Mouse (Mus musculus) MEL (cell line): Measurements from ENCODE around the gene Rnf169. TPM values are rescaled to one million over a fixed set of nuclear protein-coding genes. Genes with fewer than 3 reads are reported as not detected.
"Not testable (repeated sequence)": the region's sequence is repeated elsewhere in the genome, so short reads cannot be mapped to it uniquely, and the experiment has no call there.

Experiments used
- DNase-seq: peaks from one replicate; pipeline ENCODE4 v3.0.0; 2011; ENCODE audit warnings: low read depth, low spot score
- H3K27ac ChIP-seq: 2 replicates; pipeline ENCODE4 v1.5.1; 2012; ENCODE audit warnings: low read depth, mild to moderate bottlenecking, control low read depth, low read length, moderate library complexity; ENCODE audit not compliant: control insufficient read depth
- H3K27me3 ChIP-seq, 2 experiments: fragments of 150-350 bp in 1 of 2; sonication (generic) in 1 of 2; 2 replicates each; pipeline ENCODE4 v1.6.1; 2012; ENCODE audit warnings: low read length in 2 of 2, mild to moderate bottlenecking in 2 of 2, improper control_type of control experiment in 1 of 2, moderate library complexity in 1 of 2; ENCODE audit not compliant: insufficient read depth in 2 of 2, control insufficient read depth in 1 of 2
- H3K36me3 ChIP-seq, 2 experiments: 2 replicates each; pipeline ENCODE4 v1.6.1; 2012 to 2014; ENCODE audit warnings: low read length in 2 of 2, improper control_type of control experiment in 1 of 2, inconsistent platforms in 1 of 2, mild to moderate bottlenecking in 1 of 2; ENCODE audit not compliant: insufficient read depth in 2 of 2, control insufficient read depth in 1 of 2
- H3K4me1 ChIP-seq, 2 experiments: fragments of 150-350 bp in 1 of 2; sonication (generic) in 1 of 2; 2 replicates each; pipeline ENCODE4 v1.6.1; 2012; ENCODE audit warnings: low read length in 2 of 2, improper control_type of control experiment in 1 of 2, mild to moderate bottlenecking in 1 of 2; ENCODE audit not compliant: insufficient read depth in 2 of 2, control insufficient read depth in 1 of 2
- H3K4me3 ChIP-seq, 2 experiments: fragments of 150-350 bp in 1 of 2; sonication (generic) in 1 of 2; 2 replicates each; pipeline ENCODE4 v1.5.1; 2012; ENCODE audit warnings: low read depth in 2 of 2, low read length in 2 of 2, mild to moderate bottlenecking in 2 of 2, moderate library complexity in 2 of 2, control low read depth in 1 of 2, improper control_type of control experiment in 1 of 2; ENCODE audit not compliant: control insufficient read depth in 1 of 2, insufficient read depth in 1 of 2
- H3K79me2 ChIP-seq: 2 replicates; pipeline ENCODE4 v1.6.1; 2012; ENCODE audit warnings: mild to moderate bottlenecking, low read length, moderate library complexity; ENCODE audit not compliant: control insufficient read depth, poor library complexity, insufficient read depth
- H3K9ac ChIP-seq: 2 replicates; pipeline ENCODE4 v1.6.1; 2012; ENCODE audit warnings: low read depth, mild to moderate bottlenecking, control low read depth, low read length, moderate library complexity; ENCODE audit not compliant: control insufficient read depth, poor library complexity, severe bottlenecking
- H3K9me3 ChIP-seq: fragments of 150-350 bp; sonication (generic); replicated peaks from 2 replicates; pipeline ENCODE4 v1.6.1; 2012; ENCODE audit warnings: mild to moderate bottlenecking, low read length, improper control_type of control experiment, moderate library complexity; ENCODE audit not compliant: insufficient read depth
- BHLHE40 ChIP-seq: IDR thresholded peaks from 2 replicates; pipeline ENCODE4 v1.6.1; 2012; ENCODE audit warnings: low read depth, mild to moderate bottlenecking, inconsistent platforms, low read length, improper control_type of control experiment, borderline replicate concordance
- ELF1 ChIP-seq: IDR thresholded peaks from 2 replicates; pipeline ENCODE4 v1.6.1; 2014; ENCODE audit warnings: low read depth, mild to moderate bottlenecking, inconsistent platforms, low read length, improper control_type of control experiment, moderate library complexity
- EP300 ChIP-seq, 2 experiments: IDR thresholded peaks; 2 replicates each; pipeline ENCODE4 v1.6.1; 2011; ENCODE audit warnings: improper control_type of control experiment in 2 of 2, low read length in 2 of 2, low read depth in 1 of 2, mild to moderate bottlenecking in 1 of 2
- ETS1 ChIP-seq: IDR thresholded peaks from 2 replicates; pipeline ENCODE4 v1.6.1; 2012; ENCODE audit warnings: low read depth, mild to moderate bottlenecking, inconsistent platforms, low read length, improper control_type of control experiment, moderate library complexity
- GABPA ChIP-seq: IDR thresholded peaks from 2 replicates; pipeline ENCODE4 v1.6.1; 2012; ENCODE audit warnings: low read depth, mild to moderate bottlenecking, inconsistent platforms, low read length, improper control_type of control experiment, moderate library complexity
- GATA1 ChIP-seq: IDR thresholded peaks from 2 replicates; pipeline ENCODE4 v1.6.1; 2011; ENCODE audit warnings: low read depth, low read length, improper control_type of control experiment
- JUND ChIP-seq: IDR thresholded peaks from 2 replicates; pipeline ENCODE4 v1.6.1; 2011; ENCODE audit warnings: low read depth, mild to moderate bottlenecking, improper control_type of control experiment, low read length
- MAX ChIP-seq: IDR thresholded peaks from 2 replicates; pipeline ENCODE4 v1.6.1; 2011; ENCODE audit warnings: low read length, improper control_type of control experiment
- MYC ChIP-seq: IDR thresholded peaks from 2 replicates; pipeline ENCODE4 v1.6.1; 2011; ENCODE audit warnings: low read depth, mild to moderate bottlenecking, low read length, improper control_type of control experiment, moderate library complexity
- NELFE ChIP-seq: IDR thresholded peaks from 2 replicates; pipeline ENCODE4 v1.6.1; 2011; ENCODE audit warnings: low read depth, low read length, improper control_type of control experiment
- POLR2AphosphoS5 ChIP-seq: IDR thresholded peaks from 2 replicates; pipeline ENCODE4 v1.6.1; 2012; ENCODE audit warnings: low read depth, borderline replicate concordance, mild to moderate bottlenecking, inconsistent platforms, low read length, moderate library complexity, mixed read lengths
- RCOR1 ChIP-seq: IDR thresholded peaks from 2 replicates; pipeline ENCODE4 v1.6.1; 2012; ENCODE audit warnings: low read depth, mild to moderate bottlenecking, inconsistent platforms, low read length, improper control_type of control experiment
- SMC3 ChIP-seq: IDR thresholded peaks from 2 replicates; pipeline ENCODE4 v1.6.1; 2011; ENCODE audit warnings: low read depth, low read length, improper control_type of control experiment
- TAL1 ChIP-seq: IDR thresholded peaks from 2 replicates; pipeline ENCODE4 v1.6.1; 2012; ENCODE audit warnings: mild to moderate bottlenecking, inconsistent platforms, low read length, moderate library complexity, mixed read lengths
- UBTF ChIP-seq: IDR thresholded peaks from 2 replicates; pipeline ENCODE4 v1.6.1; 2012; ENCODE audit warnings: low read depth, mild to moderate bottlenecking, inconsistent platforms, low read length, improper control_type of control experiment, moderate library complexity, borderline replicate concordance; ENCODE audit not compliant: insufficient read depth
- ZNF384 ChIP-seq: IDR thresholded peaks from 2 replicates; pipeline ENCODE4 v1.6.1; 2012; ENCODE audit warnings: low read depth, mild to moderate bottlenecking, inconsistent platforms, low read length, improper control_type of control experiment
- polyA plus RNA-seq, 2 experiments: library from polyadenylated mRNA; stranded (reverse) in 1 of 2; unstranded in 1 of 2; fragments of >175 nt in 1 of 2; fragments of >200 nt in 1 of 2; gene quantifications; 2 replicates each; pipeline versions ENCODE4 v1.2.1 to v1.2.4; 2012; ENCODE audit warnings: low replicate concordance in 2 of 2, low read depth in 1 of 2; ENCODE audit not compliant: insufficient read length in 2 of 2, insufficient read depth in 1 of 2, missing spikeins in 1 of 2
- total RNA-seq: library from RNA; depleted of rRNA; stranded (reverse); fragments of 300-350 nt; gene quantifications from 2 replicates; pipeline ENCODE4 v1.2.3, GENCODE M21; 2012

Rnf169 gene
- total and polyA plus RNA-seq, 3 experiments: 6.2 to 7.2 TPM; not detected in 1

GRCm38 (mm10) chr7:99962536-99963236 lies 17.6 kb downstream of the Rnf169 start:
- Histone ChIP-seq H3K9ac (no peak overlapping the region), H3K4me1 (peaks cover 9 to 15% of the 10 kb centered on the region in 2 experiments), H3K36me3 (peaks cover 0 to 24% of the 10 kb centered on the region in 2 experiments; a peak in 2 of 4 replicates), H3K27ac (peak overlapping the region; percentile 59; the same call in 1 of the 2 replicates), H3K27me3 (no peaks in the 10 kb centered on the region), H3K9me3 (no peaks in the 10 kb centered on the region), H3K4me3 (no peak overlapping the region), H3K79me2 (peaks cover 1% of the 10 kb centered on the region; the same call in 1 of the 2 replicates)
- peak; percentile 82 for DNase-seq
- TF ChIP-seq ZNF384 (peak; percentile 85), TAL1 (no peak), RCOR1 (peak; percentile 77), NELFE (no peak), GATA1 (0 out of 2 replicates have a peak, but pooled peaks have one; percentile 59), ETS1 (0 out of 2 replicates have a peak, but pooled peaks have one; percentile 21), SMC3 (no peak), UBTF (no peak), JUND (no peak), BHLHE40 (no peak), MYC (no peak), POLR2AphosphoS5 (no peak), EP300 (IDR thresholded peaks at IDR 0.05; ENCODE audit: low read depth in 1 of 2, low read length in 2 of 2) (peak; percentile 58 to 71), ELF1 (0 out of 2 replicates have a peak, but pooled peaks have one; percentile 45), GABPA (no peak), MAX (no peak)
- TF ChIP-seq, all 39 proteins: peak for 6

GRCm38 (mm10) chr7:99961518-99961917 lies 18.7 kb downstream of the Rnf169 start:
- Histone ChIP-seq H3K4me1 (peaks cover 9 to 15% of the 10 kb centered on the region in 2 experiments), H3K9ac (no peak overlapping the region), H3K36me3 (peaks cover 0 to 24% of the 10 kb centered on the region in 2 experiments; a peak in 2 of 4 replicates)
- TF ChIP-seq GATA1 (peak; percentile 53; the same call in 1 of the 2 replicates), EP300 (IDR thresholded peaks at IDR 0.05; ENCODE audit: low read depth in 1 of 2, low read length in 2 of 2) (peak in 1 of 2 experiments; percentile 31; a peak in 2 of 4 replicates), BHLHE40 (no peak), RCOR1 (peak; percentile 89)
- TF ChIP-seq, all 39 proteins: peak for 3
- DNase-seq: peak; percentile 31
- H3K9me3 ChIP-seq: no peaks in the 10 kb centered on the region
- H3K27me3 ChIP-seq: no peaks in the 10 kb centered on the region
- no peak overlapping the region for H3K27ac ChIP-seq
- H3K79me2 ChIP-seq: peaks cover 1% of the 10 kb centered on the region; the same call in 1 of the 2 replicates
- no peak overlapping the region for H3K4me3 ChIP-seq

DNA sequence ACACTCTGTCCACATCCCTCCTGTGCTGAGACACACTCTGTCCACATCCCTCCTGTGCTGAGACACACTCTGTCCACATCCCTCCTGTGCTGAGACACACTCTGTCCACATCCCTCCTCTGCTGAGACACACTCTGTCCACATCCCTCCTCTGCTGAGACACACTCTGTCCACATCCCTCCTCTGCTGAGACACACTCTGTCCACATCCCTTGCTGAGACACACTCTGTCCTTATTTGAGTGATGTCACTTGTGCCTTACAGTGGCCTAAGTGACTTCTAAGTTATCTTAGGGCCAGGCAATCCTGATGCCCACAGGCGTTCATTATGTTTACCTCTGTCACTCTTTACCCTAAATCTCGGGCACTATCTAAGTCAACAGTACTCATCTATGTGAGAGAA lies 19.7 kb downstream of the Rnf169 start:
- DNase-seq, H3K9ac ChIP-seq, H3K9me3 ChIP-seq, H3K79me2 ChIP-seq, H3K4me3 ChIP-seq, H3K27ac ChIP-seq, H3K27me3 ChIP-seq: not testable (repeated sequence)
- Histone ChIP-seq H3K36me3 (peaks cover 0 to 24% of the 10 kb centered on the region in 2 experiments; a peak in 2 of 4 replicates), H3K4me1 (peaks cover 9 to 15% of the 10 kb centered on the region in 2 experiments)
